Mouse (Mus musculus) adrenal gland, postnatal 4 days (tissue): ENCODE data around the gene C8b. TPM values are rescaled to one million over a fixed set of nuclear protein-coding genes. Genes with fewer than 3 reads are reported as not detected.

Source experiments
- DNase-seq, 2 experiments: peaks; one replicate each; pipeline ENCODE4 v3.0.0; 2021 to 2022; ENCODE audit warnings: low spot score in 2 of 2, mixed read lengths in 2 of 2
- long read RNA-seq, 2 experiments: library from polyadenylated mRNA; stranded (forward); transcript quantifications; one replicate each; pipeline ENCODE4 v2.0.0; 2021
- total RNA-seq, 2 experiments: library from RNA; stranded (reverse); gene quantifications; 2 replicates each; pipeline ENCODE4 v1.2.3; 2021

C8b gene
- 10 to 100 TPM in 1 of 2 experiments, under 1 TPM in 1; 0.36 to 13.0 TPM for total RNA-seq
- long read RNA-seq, experiment 1, transcript C8b-201 (12 exons, 2,239 nt), result major isoform, 13 of 15 reads
- long read RNA-seq, experiment 1, partial matches to known transcripts, result 2 of 15 reads
- long read RNA-seq, experiment 1, other reads (novel, unspliced or antisense), result 0 of 15 reads
- long read RNA-seq, experiment 2, result 0 reads

GRCm38 (mm10) chr4:104766065-104766464 is at the start of gene C8b:
Gene C8b (plus strand): TSS chr4:104766317.
- DNase-seq, result no peak

- no peak for DNase-seq
Measured at GRCm38 (mm10) chr4:104716506-104716905, 49.6 kb upstream of the C8b start.

- DNase-seq, result peak in 1 of 2 experiments; percentile 19
Measured at GRCm38 (mm10) chr4:104718973-104719795, 46.9 kb upstream of the C8b start.

- no peak for DNase-seq
Measured at GRCm38 (mm10) chr4:104723527-104724045, 42.5 kb upstream of the C8b start.

GRCm38 (mm10) chr4:104724258-104724657 is 41.9 kb upstream of the C8b start:
- no peak for DNase-seq

GRCm38 (mm10) chr4:104725673-104726072 is 40.4 kb upstream of the C8b start:
- DNase-seq, result no peak

- DNase-seq, result no peak
Measured at GRCm38 (mm10) chr4:104729185-104729584, 36.9 kb upstream of the C8b start.

- no peak for DNase-seq
Measured at GRCm38 (mm10) chr4:104746500-104746899, 19.6 kb upstream of the C8b start.

GRCm38 (mm10) chr4:104754090-104754489 is 12.0 kb upstream of the C8b start:
- no peak for DNase-seq

GRCm38 (mm10) chr4:104760878-104761624 is 5.1 kb upstream of the C8b start:
- DNase-seq, result no peak

GRCm38 (mm10) chr4:104768190-104768589 is 2.1 kb downstream of the C8b start:
- no peak for DNase-seq

GRCm38 (mm10) chr4:104769602-104770001 is 3.5 kb downstream of the C8b start:
- DNase-seq, result no peak

- DNase-seq, result no peak
Measured at GRCm38 (mm10) chr4:104770331-104770730, 4.2 kb downstream of the C8b start.

GRCm38 (mm10) chr4:104775601-104776000 is 9.5 kb downstream of the C8b start:
- no peak for DNase-seq

- no peak for DNase-seq
Measured at GRCm38 (mm10) chr4:104779460-104779859, 13.3 kb downstream of the C8b start.

GRCm38 (mm10) chr4:104781441-104781840 is 15.3 kb downstream of the C8b start:
- no peak for DNase-seq

- DNase-seq, result no peak
Measured at GRCm38 (mm10) chr4:104782346-104782745, 16.2 kb downstream of the C8b start.

- DNase-seq, result no peak
Measured at GRCm38 (mm10) chr4:104792111-104792510, 26.0 kb downstream of the C8b start.

GRCm38 (mm10) chr4:104798951-104799350 is 32.8 kb downstream of the C8b start:
- DNase-seq, result no peak

- no peak for DNase-seq
Measured at GRCm38 (mm10) chr4:104801625-104802024, 35.5 kb downstream of the C8b start.

- DNase-seq, result no peak
Measured at GRCm38 (mm10) chr4:104804100-104804499, 38.0 kb downstream of the C8b start.
